7 mouse cellular contexts compared by ENCODE assay signal in the genomic region with DNA sequence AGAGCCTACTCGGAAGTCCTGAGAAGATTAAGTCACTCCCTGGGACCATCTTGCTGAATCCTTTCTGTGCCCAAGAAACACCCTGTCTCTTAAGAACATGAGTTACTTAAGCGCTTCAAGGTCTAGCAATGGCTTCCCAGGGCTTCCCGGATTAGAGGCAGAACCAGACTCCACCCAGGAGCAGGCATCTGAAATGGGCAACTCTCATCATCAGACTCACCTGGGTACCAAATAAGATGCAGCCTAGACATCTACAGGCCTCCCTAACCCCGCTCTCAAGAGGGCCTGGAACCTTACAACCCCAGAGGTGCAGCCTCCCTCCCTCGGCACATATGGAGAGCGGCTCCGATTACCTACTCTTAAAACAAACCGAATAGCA. TPM values are rescaled to one million over a fixed set of nuclear protein-coding genes. Genes with fewer than 3 reads are reported as not detected.
DNase-seq lines count a peak whose midpoint lies in the region; ATAC-seq and TF ChIP-seq lines count a peak whose summit lies in the region.

No protein-coding gene starts in this region.

- no peaks in the 10 kb centered on the region for H3K9me3 ChIP-seq in lung, postnatal 0 days (ENCODE audit: low read length)
- no peaks in the 10 kb centered on the region for H3K9me3 ChIP-seq in forebrain, embryonic 11.5 days (ENCODE audit: control insufficient read depth, low read length)
- H3K9me3 ChIP-seq in limb, embryonic 13.5 days = no peaks in the 10 kb centered on the region

- peak; percentile 45 for DNase-seq in lung, postnatal 0 days (ENCODE audit: low spot score)
- no peak for DNase-seq in lung, postnatal 14 days
- DNase-seq in forebrain, embryonic 11.5 days (ENCODE audit: low spot score) = no peak
- DNase-seq in gastrocnemius, postnatal 10 days = no peak
- DNase-seq in spleen, postnatal 4 days (ENCODE audit: low spot score in 2 of 2) = no peak

- no peak for TF ChIP-seq CTCF in lung, postnatal 0 days (IDR thresholded peaks at IDR 0.05)
- TF ChIP-seq CTCF in small intestine, adult 2 months (IDR thresholded peaks at IDR 0.05; ENCODE audit: extremely low read depth, insufficient read length, insufficient replicate concordance, low read depth, low read length) = no peak

- TF ChIP-seq EP300 in lung, postnatal 0 days (IDR thresholded peaks at IDR 0.05) = no peak

- 18% methylated on average over 8 of the region's 8 CpGs for WGBS in lung, postnatal 0 days
- WGBS in forebrain, embryonic 11.5 days = 14% methylated on average over 8 of the region's 8 CpGs
- 20% methylated on average over 8 of the region's 8 CpGs for WGBS in limb, embryonic 13.5 days
- 28% methylated on average over 8 of the region's 8 CpGs for WGBS in small intestine, adult 2 months

- ATAC-seq in lung, postnatal 0 days = no peak
- ATAC-seq in forebrain, embryonic 11.5 days (replicated peaks; ENCODE audit: low FRiP score) = no peak
- ATAC-seq in limb, embryonic 13.5 days (ENCODE audit: low FRiP score, low read depth) = no peak

- peak overlapping the region; percentile 39 for H3K9ac ChIP-seq in lung, postnatal 0 days (replicated peaks; ENCODE audit: low read depth)
- H3K9ac ChIP-seq in forebrain, embryonic 11.5 days (ENCODE audit: low read length) = peak overlapping the region; percentile 90; the same call in 1 of the 2 replicates
- H3K9ac ChIP-seq in limb, embryonic 13.5 days = no peak overlapping the region; the same call in 1 of the 2 replicates

- no peaks in the 10 kb centered on the region for H3K27me3 ChIP-seq in lung, postnatal 0 days (replicated peaks; ENCODE audit: insufficient read depth, low read length)
- H3K27me3 ChIP-seq in forebrain, embryonic 11.5 days (ENCODE audit: control insufficient read depth, insufficient read depth, low read length) = 0 out of 2 replicates have a peak, but pooled peaks cover under 1% of the 10 kb centered on the region
- no peaks in the 10 kb centered on the region for H3K27me3 ChIP-seq in limb, embryonic 13.5 days
- no peaks in the 10 kb centered on the region for H3K27me3 ChIP-seq in small intestine, adult 2 months (ENCODE audit: control insufficient read depth, insufficient read depth, low read length)

- H3K4me3 ChIP-seq in lung, postnatal 0 days (ENCODE audit: low read depth, low read length) = peak overlapping the region; percentile 99
- peak overlapping the region; percentile 86 for H3K4me3 ChIP-seq in forebrain, embryonic 11.5 days (ENCODE audit: low read depth, low read length)
- peak overlapping the region; percentile 77 for H3K4me3 ChIP-seq in limb, embryonic 13.5 days
- peak overlapping the region; percentile 84 for H3K4me3 ChIP-seq in small intestine, adult 2 months (ENCODE audit: low read depth, low read length)

- no peaks in the 10 kb centered on the region for H3K36me3 ChIP-seq in lung, postnatal 0 days (ENCODE audit: insufficient read depth, low read length)
- H3K36me3 ChIP-seq in forebrain, embryonic 11.5 days (ENCODE audit: control insufficient read depth, insufficient read depth, low read length) = no peaks in the 10 kb centered on the region
- H3K36me3 ChIP-seq in limb, embryonic 13.5 days = no peaks in the 10 kb centered on the region
- H3K36me3 ChIP-seq in small intestine, adult 2 months (ENCODE audit: control insufficient read depth, insufficient read depth, low read length) = no peaks in the 10 kb centered on the region

- H3K27ac ChIP-seq in lung, postnatal 0 days (ENCODE audit: low read length) = peak overlapping the region; percentile 100
- H3K27ac ChIP-seq in forebrain, embryonic 11.5 days (ENCODE audit: low read depth, low read length) = no peak overlapping the region
- H3K27ac ChIP-seq in limb, embryonic 13.5 days = no peak overlapping the region
- H3K27ac ChIP-seq in small intestine, adult 2 months (ENCODE audit: insufficient read depth, low read depth, low read length) = peak overlapping the region; percentile 94

- no peak for TF ChIP-seq POLR2A in small intestine, adult 2 months (IDR thresholded peaks at IDR 0.05; ENCODE audit: low read depth, low read length)

- H3K4me2 ChIP-seq in lung, postnatal 0 days (replicated peaks; ENCODE audit: low read depth, low read length) = peak overlapping the region; percentile 90
- peak overlapping the region; percentile 88 for H3K4me2 ChIP-seq in forebrain, embryonic 11.5 days (ENCODE audit: low read depth, low read length, severe bottlenecking)
- H3K4me2 ChIP-seq in limb, embryonic 13.5 days (replicated peaks) = peak overlapping the region; percentile 90

- H3K4me1 ChIP-seq in lung, postnatal 0 days (ENCODE audit: insufficient read depth, low read depth, low read length) = peaks cover 9% of the 10 kb centered on the region; the same call in 1 of the 2 replicates
- peaks cover 12% of the 10 kb centered on the region for H3K4me1 ChIP-seq in forebrain, embryonic 11.5 days (replicated peaks; ENCODE audit: control insufficient read depth, insufficient read depth, low read length)
- peaks cover 22% of the 10 kb centered on the region for H3K4me1 ChIP-seq in limb, embryonic 13.5 days
- peaks cover 30% of the 10 kb centered on the region for H3K4me1 ChIP-seq in small intestine, adult 2 months (ENCODE audit: control insufficient read depth, insufficient read depth, insufficient read length, low read length)

RNA-seq across cellular contexts. Expression of gene Klf13, which starts 2.9 kb away (rescaled TPM):
- polyA plus RNA-seq in lung, postnatal 0 days (2015; fragmentation: Nextera tagmentation; extraction: Ambion mirVana) = 78.2 and 89.0 TPM in 2 replicates
- polyA plus RNA-seq in forebrain, embryonic 11.5 days (2014; fragmentation: Nextera tagmentation; extraction: Ambion mirVana) = 26.6 and 28.1 TPM in 2 replicates
- polyA plus RNA-seq in limb, embryonic 13.5 days (2015; fragmentation: Nextera tagmentation; extraction: Ambion mirVana) = 20.1 and 20.9 TPM in 2 replicates
- 22.2 and 55.1 TPM in 2 replicates for polyA plus RNA-seq in small intestine, adult 2 months (2012; rRNA removed)
- total RNA-seq in gastrocnemius, postnatal 10 days (2021) = 10 to 100 TPM; 38.3 to 50.8 TPM

RNA-seq across cellular contexts. Expression of gene E030018B13Rik, which starts 19.1 kb away (rescaled TPM):
- polyA plus RNA-seq in lung, postnatal 0 days (2015; fragmentation: Nextera tagmentation; extraction: Ambion mirVana) = 0.18 and 0.27 TPM in 2 replicates
- not detected in 2 replicates for polyA plus RNA-seq in forebrain, embryonic 11.5 days (2014; fragmentation: Nextera tagmentation; extraction: Ambion mirVana)
- 0.14 TPM in 1 of 2 replicates, not detected in the other for polyA plus RNA-seq in limb, embryonic 13.5 days (2015; fragmentation: Nextera tagmentation; extraction: Ambion mirVana)
- polyA plus RNA-seq in small intestine, adult 2 months (2012; rRNA removed) = not detected in 2 replicates
- total RNA-seq in gastrocnemius, postnatal 10 days (2021) = not detected

Comparison
In these comparisons a context has a peak if more than half of its experiments do, and no peak if none do; other contexts are left out.
1. H3K27ac ChIP-seq: peak in lung, postnatal 0 days (single experiment) and small intestine, adult 2 months (single experiment); none in forebrain, embryonic 11.5 days (single experiment) and limb, embryonic 13.5 days (single experiment).
2. Peak in every context shown above with its lines, with median percentiles within 50 percentile points of each other: H3K4me2 ChIP-seq and H3K4me3 ChIP-seq.